Mouse (Mus musculus): ENCODE results near the gene Myo3a.

DNA sequence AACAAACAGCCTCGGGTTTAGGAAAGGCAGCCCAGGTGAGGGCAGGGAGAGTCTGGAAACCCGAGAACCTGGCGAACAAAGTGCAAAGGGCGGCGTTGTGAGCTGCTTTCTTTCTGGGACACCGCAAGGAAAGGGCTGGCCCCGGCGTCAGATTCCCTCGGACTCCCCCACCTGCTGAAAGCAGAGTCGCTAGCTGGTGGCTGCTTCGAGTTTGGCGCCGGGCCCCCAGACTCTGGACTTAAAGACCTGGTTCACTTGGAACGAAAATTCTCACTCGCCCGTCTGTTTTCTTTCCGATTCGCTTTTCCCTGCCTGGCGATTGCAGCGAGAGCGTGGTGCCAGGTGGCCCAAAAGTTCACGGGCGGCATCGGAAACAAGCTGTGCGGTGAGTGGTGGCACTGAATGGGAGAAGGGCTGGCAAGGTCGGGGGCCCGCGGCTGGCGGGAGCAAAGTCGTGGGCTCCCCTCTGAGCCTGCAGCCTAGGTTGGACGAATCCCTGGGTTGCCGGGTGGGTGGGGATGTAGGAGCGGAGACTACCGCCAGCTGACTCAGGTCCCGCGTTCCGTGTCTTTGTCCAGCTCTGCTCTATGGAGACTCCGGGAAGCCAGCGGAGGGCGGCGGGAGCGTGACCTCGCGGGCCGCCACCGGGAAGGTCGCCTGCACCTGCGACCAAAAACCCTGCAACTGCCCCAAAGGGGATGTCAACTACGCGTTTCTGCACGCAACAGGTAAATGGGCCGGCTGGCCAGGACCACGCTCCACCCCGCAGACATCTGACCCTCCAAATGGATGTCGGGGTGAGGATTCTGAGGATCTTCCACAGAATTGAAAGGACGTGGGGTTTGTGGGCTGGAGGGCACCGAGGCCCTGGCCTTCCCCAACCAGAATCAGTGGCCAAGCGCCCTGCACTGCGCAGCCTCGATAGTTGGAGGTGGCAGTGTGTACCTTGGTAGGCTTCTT lies 396.1 kb downstream of the Myo3a start:
- no peak for TF ChIP-seq POLR2A (IDR thresholded peaks at IDR 0.05; ENCODE audit: low read depth, low read length)
- no peak for TF ChIP-seq BHLHE40 (IDR thresholded peaks at IDR 0.05; ENCODE audit: low read depth, low read length)
- no peak for TF ChIP-seq USF1 (IDR thresholded peaks at IDR 0.05; ENCODE audit: low read depth, low read length)
- TF ChIP-seq CHD2 (IDR thresholded peaks at IDR 0.05; ENCODE audit: low read length): no peak
- TF ChIP-seq RCOR1 (conservative IDR thresholded peaks at IDR 0.05; ENCODE audit: low read depth, low read length): no peak
- no peak for TF ChIP-seq POLR2AphosphoS2 (IDR thresholded peaks at IDR 0.05; ENCODE audit: low read depth, low read length)
- no peak for TF ChIP-seq E2F4 (IDR thresholded peaks at IDR 0.05; ENCODE audit: insufficient replicate concordance, low read depth, low read length)
